Comparison of ENCODE assay signal across 8 mouse cellular contexts in the genomic region with DNA sequence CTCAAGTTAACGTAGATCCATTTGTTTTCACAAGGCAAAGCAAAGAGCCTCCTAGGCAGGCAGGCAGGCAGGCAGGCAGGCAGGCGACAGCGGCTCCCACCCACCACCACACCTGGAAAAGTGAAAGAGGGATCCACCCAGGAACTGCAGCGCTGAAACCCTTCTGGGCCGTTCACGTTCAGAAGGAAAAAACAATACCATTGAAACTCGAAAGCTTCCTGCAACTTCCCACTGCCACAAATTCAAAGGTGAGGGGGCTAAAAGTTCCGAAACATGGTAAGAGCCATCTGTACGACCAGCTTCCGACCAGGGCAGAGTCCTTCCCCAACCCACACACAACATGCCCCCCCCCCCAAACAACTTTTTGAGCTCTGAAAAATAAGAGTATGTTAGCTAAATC. TPM values are rescaled to one million over a fixed set of nuclear protein-coding genes. Genes with fewer than 3 reads are reported as not detected.
DNase-seq lines count a peak whose midpoint lies in the region; ATAC-seq and TF ChIP-seq lines count a peak whose summit lies in the region.

No protein-coding gene starts in this region.

- no peaks in the 10 kb centered on the region for H3K36me3 ChIP-seq in lung, embryonic 14.5 days (ENCODE audit: insufficient read depth)
- H3K36me3 ChIP-seq in heart, embryonic 16.5 days (ENCODE audit: control insufficient read depth, insufficient read depth), result no peaks in the 10 kb centered on the region
- no peaks in the 10 kb centered on the region for H3K36me3 ChIP-seq in limb, embryonic 15.5 days
- no peaks in the 10 kb centered on the region for H3K36me3 ChIP-seq in neural tube, embryonic 13.5 days

- 0% methylated on average over 10 of the region's 10 CpGs for WGBS in lung, embryonic 14.5 days
- under 1% methylated on average over 10 of the region's 10 CpGs for WGBS in heart, embryonic 16.5 days
- under 1% methylated on average over 10 of the region's 10 CpGs for whole genome bisulfite sequencing in limb, embryonic 15.5 days
- 0% methylated on average over 10 of the region's 10 CpGs for WGBS in neural tube, embryonic 13.5 days

- H3K4me3 ChIP-seq in lung, embryonic 14.5 days (ENCODE audit: low read depth, low read length), result peak overlapping the region; percentile 60
- peak overlapping the region; percentile 80 for H3K4me3 ChIP-seq in heart, embryonic 16.5 days (ENCODE audit: low read length)
- H3K4me3 ChIP-seq in limb, embryonic 15.5 days, result peak overlapping the region; percentile 63
- H3K4me3 ChIP-seq in neural tube, embryonic 13.5 days, result peak overlapping the region; percentile 65

- peak overlapping the region; percentile 85 for H3K9ac ChIP-seq in lung, embryonic 14.5 days
- H3K9ac ChIP-seq in heart, embryonic 16.5 days (ENCODE audit: low read length), result peak overlapping the region; percentile 91
- H3K9ac ChIP-seq in limb, embryonic 15.5 days, result peak overlapping the region; percentile 67
- H3K9ac ChIP-seq in neural tube, embryonic 13.5 days, result peak overlapping the region; percentile 88

- peak; percentile 52 for DNase-seq in lung, embryonic 14.5 days
- DNase-seq in lung, postnatal 14 days, result no peak
- DNase-seq in c-Kit-positive CD71-positive TER-119-positive erythroid progenitor cells, embryonic 14.5 days (ENCODE audit: low spot score), result peak; percentile 31
- DNase-seq in B cell, adult 2 months, result no peak

- no peaks in the 10 kb centered on the region; the same call in 1 of the 2 replicates for H3K4me1 ChIP-seq in lung, embryonic 14.5 days (ENCODE audit: insufficient read depth)
- peaks cover 18% of the 10 kb centered on the region for H3K4me1 ChIP-seq in heart, embryonic 16.5 days (ENCODE audit: control insufficient read depth, insufficient read depth, low read length)
- peaks cover 11% of the 10 kb centered on the region; the same call in 1 of the 2 replicates for H3K4me1 ChIP-seq in limb, embryonic 15.5 days
- peaks cover 31% of the 10 kb centered on the region for H3K4me1 ChIP-seq in neural tube, embryonic 13.5 days (replicated peaks)

- ATAC-seq in lung, embryonic 14.5 days (ENCODE audit: insufficient read depth), result no peak
- no peak for ATAC-seq in heart, embryonic 16.5 days (replicated peaks; ENCODE audit: extremely low read depth, insufficient read depth, low FRiP score)
- ATAC-seq in limb, embryonic 15.5 days (ENCODE audit: insufficient number of reproducible peaks, low FRiP score, low TSS enrichment, low read depth), result no peak
- ATAC-seq in neural tube, embryonic 13.5 days (ENCODE audit: low read depth), result no peak
- no peak for ATAC-seq in megakaryocyte-erythroid progenitor cell, adult 5-6 weeks (replicated peaks; ENCODE audit: low FRiP score, low TSS enrichment, poor library complexity, severe bottlenecking)

- no peaks in the 10 kb centered on the region for H3K9me3 ChIP-seq in lung, embryonic 14.5 days (ENCODE audit: low read depth, low read length)
- H3K9me3 ChIP-seq in heart, embryonic 16.5 days (replicated peaks; ENCODE audit: control insufficient read depth, low read length), result no peaks in the 10 kb centered on the region
- no peaks in the 10 kb centered on the region for H3K9me3 ChIP-seq in limb, embryonic 15.5 days
- H3K9me3 ChIP-seq in neural tube, embryonic 13.5 days, result no peaks in the 10 kb centered on the region

- H3K4me2 ChIP-seq in lung, embryonic 14.5 days, result peak overlapping the region; percentile 61
- peak overlapping the region; percentile 72 for H3K4me2 ChIP-seq in heart, embryonic 16.5 days (ENCODE audit: low read depth, low read length)
- peak overlapping the region; percentile 57 for H3K4me2 ChIP-seq in limb, embryonic 15.5 days
- H3K4me2 ChIP-seq in neural tube, embryonic 13.5 days, result peak overlapping the region; percentile 73

- peak overlapping the region; percentile 99 for H3K27ac ChIP-seq in lung, embryonic 14.5 days (ENCODE audit: low read depth)
- peak overlapping the region; percentile 99 for H3K27ac ChIP-seq in heart, embryonic 16.5 days (ENCODE audit: low read length)
- peak overlapping the region; percentile 98 for H3K27ac ChIP-seq in limb, embryonic 15.5 days
- H3K27ac ChIP-seq in neural tube, embryonic 13.5 days (replicated peaks), result peak overlapping the region; percentile 94

- TF ChIP-seq CTCF in lung, embryonic 14.5 days (IDR thresholded peaks at IDR 0.05; ENCODE audit: low read depth), result no peak

- no peaks in the 10 kb centered on the region for H3K27me3 ChIP-seq in lung, embryonic 14.5 days (ENCODE audit: insufficient read depth, low read length)
- H3K27me3 ChIP-seq in heart, embryonic 16.5 days (ENCODE audit: control insufficient read depth, insufficient read depth, low read length), result no peaks in the 10 kb centered on the region
- H3K27me3 ChIP-seq in limb, embryonic 15.5 days, result no peaks in the 10 kb centered on the region
- H3K27me3 ChIP-seq in neural tube, embryonic 13.5 days, result no peaks in the 10 kb centered on the region

RNA-seq across cellular contexts. Expression of gene Ctnnd1, which starts 0.9 kb away (rescaled TPM):
- 59.9 and 63.3 TPM in 2 replicates for polyA plus RNA-seq in lung, embryonic 14.5 days (2014; fragmentation: Nextera tagmentation; extraction: Ambion mirVana)
- 58.7 and 66.3 TPM in 2 replicates for polyA plus RNA-seq in heart, embryonic 16.5 days (2015; fragmentation: Nextera tagmentation; extraction: Ambion mirVana)
- 51.3 and 52.7 TPM in 2 replicates for polyA plus RNA-seq in limb, embryonic 15.5 days (2015; fragmentation: Nextera tagmentation; extraction: Ambion mirVana)
- 40.2 and 46.9 TPM in 2 replicates for polyA plus RNA-seq in neural tube, embryonic 13.5 days (2015; fragmentation: Nextera tagmentation; extraction: Ambion mirVana)
- total RNA-seq in megakaryocyte-erythroid progenitor cell, adult 5-6 weeks (2014; fragmentation: Nextera tagmentation), result 24.2 and 27.2 TPM in 2 replicates
- total RNA-seq in megakaryocyte-erythroid progenitor cell, adult 5-6 weeks (2017), result 14.9 and 20.1 TPM in 2 replicates

RNA-seq across cellular contexts. Expression of gene Btbd18, which starts 9.2 kb away (rescaled TPM):
- 0.22 and 0.39 TPM in 2 replicates for polyA plus RNA-seq in lung, embryonic 14.5 days (2014; fragmentation: Nextera tagmentation; extraction: Ambion mirVana)
- polyA plus RNA-seq in heart, embryonic 16.5 days (2015; fragmentation: Nextera tagmentation; extraction: Ambion mirVana), result 0.13 and 0.19 TPM in 2 replicates
- 0.08 and 0.11 TPM in 2 replicates for polyA plus RNA-seq in limb, embryonic 15.5 days (2015; fragmentation: Nextera tagmentation; extraction: Ambion mirVana)
- polyA plus RNA-seq in neural tube, embryonic 13.5 days (2015; fragmentation: Nextera tagmentation; extraction: Ambion mirVana), result 0.12 and 0.22 TPM in 2 replicates
- not detected in 2 replicates for total RNA-seq in megakaryocyte-erythroid progenitor cell, adult 5-6 weeks (2014; fragmentation: Nextera tagmentation)
- not detected in 2 replicates for total RNA-seq in megakaryocyte-erythroid progenitor cell, adult 5-6 weeks (2017)

RNA-seq across cellular contexts. Expression of gene Selenoh, which starts 20.9 kb away (rescaled TPM):
- 419 and 427 TPM in 2 replicates for polyA plus RNA-seq in lung, embryonic 14.5 days (2014; fragmentation: Nextera tagmentation; extraction: Ambion mirVana)
- polyA plus RNA-seq in heart, embryonic 16.5 days (2015; fragmentation: Nextera tagmentation; extraction: Ambion mirVana), result 187 and 195 TPM in 2 replicates
- 211 and 227 TPM in 2 replicates for polyA plus RNA-seq in limb, embryonic 15.5 days (2015; fragmentation: Nextera tagmentation; extraction: Ambion mirVana)
- 166 and 196 TPM in 2 replicates for polyA plus RNA-seq in neural tube, embryonic 13.5 days (2015; fragmentation: Nextera tagmentation; extraction: Ambion mirVana)
- total RNA-seq in megakaryocyte-erythroid progenitor cell, adult 5-6 weeks (2014; fragmentation: Nextera tagmentation), result 164 and 169 TPM in 2 replicates
- 70.6 and 79.2 TPM in 2 replicates for total RNA-seq in megakaryocyte-erythroid progenitor cell, adult 5-6 weeks (2017)

RNA-seq across cellular contexts. Expression of gene Gm28635, which starts 28.2 kb away (rescaled TPM):
- not detected in 2 replicates for polyA plus RNA-seq in lung, embryonic 14.5 days (2014; fragmentation: Nextera tagmentation; extraction: Ambion mirVana)
- not detected in 2 replicates for polyA plus RNA-seq in heart, embryonic 16.5 days (2015; fragmentation: Nextera tagmentation; extraction: Ambion mirVana)
- not detected in 2 replicates for polyA plus RNA-seq in limb, embryonic 15.5 days (2015; fragmentation: Nextera tagmentation; extraction: Ambion mirVana)
- not detected in 2 replicates for polyA plus RNA-seq in neural tube, embryonic 13.5 days (2015; fragmentation: Nextera tagmentation; extraction: Ambion mirVana)
- 0.82 TPM in 1 of 2 replicates, not detected in the other for total RNA-seq in megakaryocyte-erythroid progenitor cell, adult 5-6 weeks (2014; fragmentation: Nextera tagmentation)
- not detected in 2 replicates for total RNA-seq in megakaryocyte-erythroid progenitor cell, adult 5-6 weeks (2017)

RNA-seq across cellular contexts. Expression of gene Med19, which starts 28.5 kb away (rescaled TPM):
- 44.8 and 45.4 TPM in 2 replicates for polyA plus RNA-seq in lung, embryonic 14.5 days (2014; fragmentation: Nextera tagmentation; extraction: Ambion mirVana)
- 21.4 and 23.0 TPM in 2 replicates for polyA plus RNA-seq in heart, embryonic 16.5 days (2015; fragmentation: Nextera tagmentation; extraction: Ambion mirVana)
- 27.6 and 30.3 TPM in 2 replicates for polyA plus RNA-seq in limb, embryonic 15.5 days (2015; fragmentation: Nextera tagmentation; extraction: Ambion mirVana)
- polyA plus RNA-seq in neural tube, embryonic 13.5 days (2015; fragmentation: Nextera tagmentation; extraction: Ambion mirVana), result 50.6 and 54.4 TPM in 2 replicates
- total RNA-seq in megakaryocyte-erythroid progenitor cell, adult 5-6 weeks (2014; fragmentation: Nextera tagmentation), result 29.3 and 38.1 TPM in 2 replicates
- 26.8 and 30.1 TPM in 2 replicates for total RNA-seq in megakaryocyte-erythroid progenitor cell, adult 5-6 weeks (2017)

Comparison
In these comparisons a context has a peak if more than half of its experiments do, and no peak if none do; other contexts are left out.
1. DNase-seq: peak in lung, embryonic 14.5 days (single experiment) and c-Kit-positive CD71-positive TER-119-positive erythroid progenitor cells, embryonic 14.5 days (single experiment); none in lung, postnatal 14 days (single experiment) and B cell, adult 2 months (0 of 2).
2. Peak in every context shown above with its lines, with median percentiles within 50 percentile points of each other: H3K27ac ChIP-seq, H3K4me2 ChIP-seq, H3K4me3 ChIP-seq and H3K9ac ChIP-seq.